Mouse (Mus musculus) forebrain, embryonic 11.5 days (tissue): ENCODE data around the gene Smyd3. TPM values are rescaled to one million over a fixed set of nuclear protein-coding genes. Genes with fewer than 3 reads are reported as not detected.

Experiments used
- ATAC-seq: fragments of 200-750 bp; cut with Nextera tagmentation; replicated peaks from 2 replicates; pipeline ENCODE4 v1.8.0; 2017; ENCODE audit warnings: moderate TSS enrichment; ENCODE audit not compliant: low FRiP score
- DNase-seq: peaks from one replicate; pipeline ENCODE4 v3.0.0-alpha.2; 2017; ENCODE audit warnings: low spot score
- H3K27ac ChIP-seq: fragments of 300-500 bp; sonication (generic); 2 replicates; pipeline ENCODE4 v1.5.1; 2014; ENCODE audit warnings: low read depth, low read length
- H3K27me3 ChIP-seq: fragments of 300-500 bp; sonication (generic); 2 replicates; pipeline ENCODE4 v1.6.1; 2014; ENCODE audit warnings: mild to moderate bottlenecking, low read length, mixed read lengths; ENCODE audit not compliant: control insufficient read depth, insufficient read depth
- H3K36me3 ChIP-seq: fragments of 300-500 bp; sonication (generic); 2 replicates; pipeline ENCODE4 v1.6.1; 2014; ENCODE audit warnings: mild to moderate bottlenecking, low read length, moderate library complexity, mixed read lengths; ENCODE audit not compliant: control insufficient read depth, insufficient read depth
- H3K4me1 ChIP-seq: fragments of 300-500 bp; sonication (generic); replicated peaks from 2 replicates; pipeline ENCODE4 v1.6.1; 2014; ENCODE audit warnings: low read length, mixed read lengths; ENCODE audit not compliant: control insufficient read depth, insufficient read depth
- H3K4me2 ChIP-seq: fragments of 300-500 bp; sonication (generic); 2 replicates; pipeline ENCODE4 v1.6.1; 2014; ENCODE audit warnings: low read depth, mild to moderate bottlenecking, low read length, moderate library complexity, mixed read lengths; ENCODE audit not compliant: severe bottlenecking
- H3K4me3 ChIP-seq: fragments of 300-500 bp; sonication (generic); 2 replicates; pipeline ENCODE4 v1.5.1; 2014; ENCODE audit warnings: low read depth, low read length
- H3K9ac ChIP-seq: fragments of 300-500 bp; sonication (generic); 2 replicates; pipeline ENCODE4 v1.6.1; 2014; ENCODE audit warnings: low read length
- H3K9me3 ChIP-seq: fragments of 300-500 bp; sonication (generic); 2 replicates; pipeline ENCODE4 v1.6.1; 2016; ENCODE audit warnings: low read length, mixed read lengths; ENCODE audit not compliant: control insufficient read depth
- WGBS: fragments of 180-500 bp; shearing (Covaris S2); extraction: QIAGEN DNeasy Blood & Tissue Kit; methylation state at CpG from one replicate; pipeline ENCODE4 v1.1.7; 2014; 5-methylcytosine and 5-hydroxymethylcytosine counted together
- polyA plus RNA-seq: library from polyadenylated mRNA; unstranded; fragments of >200 nt; fragmentation: Nextera tagmentation; extraction: Ambion mirVana; gene quantifications from 2 replicates; pipeline ENCODE4 v1.2.1, GENCODE M21; 2014

Smyd3 gene
- polyA plus RNA-seq, 1 experiment from 2014 or later: 14.1 TPM

DNA sequence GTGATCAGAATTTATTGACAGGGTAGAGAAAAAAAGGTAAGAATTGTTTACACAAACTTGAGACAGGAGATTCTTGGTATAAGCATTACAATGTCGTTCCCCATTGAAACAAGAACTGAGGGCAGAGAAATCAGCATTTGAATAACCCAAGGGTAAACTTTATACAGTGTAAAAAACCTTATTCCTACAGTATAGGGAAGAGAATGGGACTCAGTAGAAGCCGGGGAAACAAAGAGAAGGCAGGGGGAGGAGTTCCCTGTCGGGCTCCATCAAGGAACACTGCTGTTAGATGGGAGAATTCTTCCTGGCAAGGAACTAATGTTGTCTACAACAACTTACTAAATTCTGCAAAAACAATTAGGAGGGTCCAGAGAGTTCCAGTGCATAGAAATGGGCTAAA lies 250.9 kb downstream of the Smyd3 start:
- no peaks in the 10 kb centered on the region for H3K27me3 ChIP-seq
- peaks cover 3% of the 10 kb centered on the region; the same call in 1 of the 2 replicates for H3K9me3 ChIP-seq
- H3K36me3 ChIP-seq: no peaks in the 10 kb centered on the region
- DNase-seq: no peak
- H3K9ac ChIP-seq: no peak overlapping the region
- ATAC-seq: no peak
- WGBS: 78% methylated on average over 3 of the region's 3 CpGs
- H3K4me1 ChIP-seq: 0 out of 2 replicates have a peak, but pooled peaks cover 2% of the 10 kb centered on the region
- no peak overlapping the region for H3K4me2 ChIP-seq
- no peak overlapping the region for H3K27ac ChIP-seq
- no peak overlapping the region for H3K4me3 ChIP-seq

- Histone ChIP-seq H3K27me3 (no peaks in the 10 kb centered on the region), H3K9ac (no peak overlapping the region), H3K4me2 (no peak overlapping the region), H3K4me1 (0 out of 2 replicates have a peak, but pooled peaks cover 2% of the 10 kb centered on the region), H3K9me3 (no peaks in the 10 kb centered on the region), H3K27ac (no peak overlapping the region), H3K36me3 (no peaks in the 10 kb centered on the region), H3K4me3 (no peak overlapping the region)
- DNase-seq (no peak), ATAC-seq (no peak)
- 53% methylated on average over 11 of the region's 11 CpGs for WGBS
Observed at GRCm38 (mm10) chr1:179261496-179261966, 256.3 kb downstream of the Smyd3 start.

DNA sequence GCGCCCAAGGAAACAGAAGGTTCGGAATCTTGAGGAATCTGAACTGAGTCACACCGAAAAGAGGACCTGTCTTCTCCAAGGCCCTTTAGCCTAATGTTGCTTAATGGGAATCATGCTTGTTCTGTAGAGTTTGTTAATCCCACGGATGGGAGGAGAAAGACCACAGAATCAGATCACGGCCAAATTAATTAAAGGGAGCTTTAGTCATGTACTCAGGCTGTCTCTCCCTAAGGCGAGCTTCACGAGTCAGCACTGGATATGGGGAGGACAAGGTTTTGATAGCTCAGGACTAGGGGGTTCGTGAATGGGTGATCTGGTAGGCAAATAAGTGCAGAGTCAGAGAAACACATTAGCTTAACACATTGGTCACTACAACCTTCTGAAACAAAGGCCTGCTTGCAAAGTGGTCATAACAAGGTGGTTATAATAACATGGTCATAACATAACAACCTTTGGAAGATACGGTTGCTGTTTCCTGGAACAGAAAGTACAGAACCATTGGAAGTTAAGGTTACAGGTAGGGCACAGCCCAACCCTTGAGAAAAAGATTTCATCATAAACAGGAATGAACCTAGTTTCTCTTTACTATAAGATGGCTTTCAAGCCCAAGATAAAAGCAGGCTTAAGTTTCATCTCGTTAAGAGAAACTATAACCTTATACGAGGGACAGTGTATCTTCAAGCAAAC lies 261.9 kb downstream of the Smyd3 start:
- DNase-seq: no peak
- WGBS: 87% methylated on average over 11 of the region's 11 CpGs
- no peak for ATAC-seq
- no peak overlapping the region for H3K9ac ChIP-seq
- H3K9me3 ChIP-seq: no peaks in the 10 kb centered on the region
- H3K27ac ChIP-seq: no peak overlapping the region
- H3K4me2 ChIP-seq: no peak overlapping the region
- H3K36me3 ChIP-seq: no peaks in the 10 kb centered on the region
- no peak overlapping the region for H3K4me3 ChIP-seq
- peaks cover 2% of the 10 kb centered on the region for H3K4me1 ChIP-seq
- no peaks in the 10 kb centered on the region for H3K27me3 ChIP-seq

GRCm38 (mm10) chr1:179254531-179254930 lies 263.3 kb downstream of the Smyd3 start:
- DNase-seq (no peak), ATAC-seq (0 out of 2 replicates have a peak, but pooled peaks have one; percentile 36)
- no peak overlapping the region for H3K4me3 ChIP-seq
- H3K36me3 ChIP-seq: no peaks in the 10 kb centered on the region
- peaks cover 2% of the 10 kb centered on the region for H3K4me1 ChIP-seq
- H3K9ac ChIP-seq: no peak overlapping the region
- no peaks in the 10 kb centered on the region for H3K27me3 ChIP-seq
- 22% methylated on average over 3 of the region's 3 CpGs for WGBS
- no peak overlapping the region for H3K27ac ChIP-seq
- no peak overlapping the region for H3K4me2 ChIP-seq
- H3K9me3 ChIP-seq: no peaks in the 10 kb centered on the region

GRCm38 (mm10) chr1:179252611-179253010 lies 265.2 kb downstream of the Smyd3 start:
- DNase-seq (no peak), ATAC-seq (no peak)
- H3K36me3 ChIP-seq: no peaks in the 10 kb centered on the region
- H3K4me1 ChIP-seq: peaks cover 3% of the 10 kb centered on the region
- H3K9ac ChIP-seq: no peak overlapping the region
- no peak overlapping the region for H3K4me3 ChIP-seq
- WGBS: 83% methylated on average over 4 of the region's 4 CpGs
- no peaks in the 10 kb centered on the region for H3K27me3 ChIP-seq
- no peak overlapping the region for H3K27ac ChIP-seq
- H3K4me2 ChIP-seq: no peak overlapping the region
- H3K9me3 ChIP-seq: no peaks in the 10 kb centered on the region

- WGBS: 97% methylated on average over 3 of the region's 3 CpGs
- H3K36me3 ChIP-seq: no peaks in the 10 kb centered on the region
- ATAC-seq: 0 out of 2 replicates have a peak, but pooled peaks have one; percentile 30
- H3K4me3 ChIP-seq: no peak overlapping the region
- no peak overlapping the region for H3K4me2 ChIP-seq
- no peak overlapping the region for H3K9ac ChIP-seq
- no peaks in the 10 kb centered on the region for H3K27me3 ChIP-seq
- no peaks in the 10 kb centered on the region for H3K9me3 ChIP-seq
- H3K27ac ChIP-seq: no peak overlapping the region
- H3K4me1 ChIP-seq: peaks cover 3% of the 10 kb centered on the region
- DNase-seq: no peak
Observed at GRCm38 (mm10) chr1:179250388-179250787, 267.5 kb downstream of the Smyd3 start.

- 75% methylated on average over 8 of the region's 8 CpGs for WGBS
- no peak overlapping the region for H3K4me2 ChIP-seq
- H3K9me3 ChIP-seq: no peaks in the 10 kb centered on the region
- H3K27me3 ChIP-seq: no peaks in the 10 kb centered on the region
- ATAC-seq (no peak), DNase-seq (no peak)
- H3K36me3 ChIP-seq: no peaks in the 10 kb centered on the region
- no peaks in the 10 kb centered on the region for H3K4me1 ChIP-seq
- no peak overlapping the region for H3K27ac ChIP-seq
- no peak overlapping the region for H3K9ac ChIP-seq
- H3K4me3 ChIP-seq: no peak overlapping the region
Observed at GRCm38 (mm10) chr1:179243554-179243953, 274.3 kb downstream of the Smyd3 start.

- no peak overlapping the region for H3K9ac ChIP-seq
- H3K27ac ChIP-seq: no peak overlapping the region
- no peak overlapping the region for H3K4me2 ChIP-seq
- no peak for DNase-seq
- H3K36me3 ChIP-seq: no peaks in the 10 kb centered on the region
- H3K27me3 ChIP-seq: no peaks in the 10 kb centered on the region
- no peaks in the 10 kb centered on the region for H3K9me3 ChIP-seq
- H3K4me3 ChIP-seq: no peak overlapping the region
- 89% methylated on average over 6 of the region's 6 CpGs for WGBS
- H3K4me1 ChIP-seq: no peaks in the 10 kb centered on the region
- no peak for ATAC-seq
Observed at GRCm38 (mm10) chr1:179240663-179241279, 277.1 kb downstream of the Smyd3 start.
